Mouse (Mus musculus) embryonic facial prominence, embryonic 10.5 days (tissue): ENCODE data around the gene Add3. TPM values are rescaled to one million over a fixed set of nuclear protein-coding genes. Genes with fewer than 3 reads are reported as not detected.

Experiments used
- DNase-seq: peaks from one replicate; pipeline ENCODE4 v3.0.0-alpha.2; 2017; ENCODE audit warnings: low spot score
- H3K27ac ChIP-seq: fragments of 300-500 bp; sonication (generic); replicated peaks from 2 replicates; pipeline ENCODE4 v1.5.1; 2016; ENCODE audit warnings: mild to moderate bottlenecking
- H3K27me3 ChIP-seq: fragments of 300-500 bp; sonication (generic); replicated peaks from 2 replicates; pipeline ENCODE4 v1.6.1; 2016; ENCODE audit warnings: low read depth, mild to moderate bottlenecking; ENCODE audit not compliant: poor library complexity, severe bottlenecking
- H3K36me3 ChIP-seq: fragments of 300-500 bp; sonication (generic); replicated peaks from 2 replicates; pipeline ENCODE4 v1.6.1; 2016; ENCODE audit warnings: mild to moderate bottlenecking, moderate library complexity
- H3K4me1 ChIP-seq: fragments of 300-500 bp; sonication (generic); 2 replicates; pipeline ENCODE4 v1.6.1; 2016
- H3K4me3 ChIP-seq: fragments of 300-500 bp; sonication (generic); 2 replicates; pipeline ENCODE4 v1.5.1; 2016; ENCODE audit warnings: mild to moderate bottlenecking, moderate library complexity
- H3K9me3 ChIP-seq: fragments of 300-500 bp; sonication (generic); 2 replicates; pipeline ENCODE4 v1.6.1; 2016; ENCODE audit warnings: mild to moderate bottlenecking
- WGBS: fragments of 180-500 bp; shearing (Covaris S2); methylation state at CpG from one replicate; pipeline ENCODE4 v1.1.7; 2016; 5-methylcytosine and 5-hydroxymethylcytosine counted together
- polyA plus RNA-seq: library from polyadenylated mRNA; unstranded; fragments of >200 nt; fragmentation: Nextera tagmentation; extraction: Ambion mirVana; gene quantifications from 2 replicates; pipeline ENCODE4 v1.2.1, GENCODE M21; 2016

The Add3 gene
- polyA plus RNA-seq, 1 experiment from 2014 or later = 67.2 TPM

DNA sequence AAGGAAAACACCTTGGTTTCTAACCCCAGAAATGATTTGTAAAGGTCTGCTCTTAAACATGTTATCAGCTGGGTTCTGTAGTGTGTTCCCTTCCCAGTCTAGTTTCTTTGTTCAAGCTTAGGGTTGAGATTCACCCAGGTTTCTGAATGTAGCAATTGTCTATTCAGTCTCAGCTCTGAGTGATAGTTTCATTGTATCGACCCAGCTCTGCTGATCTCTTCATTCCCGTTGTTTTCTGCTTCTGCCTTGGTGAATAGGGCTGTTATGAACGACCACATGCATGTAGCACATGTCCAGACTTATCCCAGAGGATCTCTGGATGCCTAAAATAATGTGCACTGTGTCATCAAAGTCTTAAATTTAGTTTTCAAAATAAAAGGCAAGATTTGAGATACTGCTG lies 19.8 kb upstream of the Add3 start:
- Histone ChIP-seq H3K4me1 (peaks cover 3% of the 10 kb centered on the region; the same call in 1 of the 2 replicates), H3K9me3 (peaks cover 4% of the 10 kb centered on the region; the same call in 1 of the 2 replicates), H3K36me3 (no peaks in the 10 kb centered on the region), H3K27ac (no peak overlapping the region), H3K4me3 (no peak overlapping the region), H3K27me3 (no peaks in the 10 kb centered on the region)
- 66% methylated on average over 3 of the region's 3 CpGs for WGBS
- DNase-seq = no peak

DNA sequence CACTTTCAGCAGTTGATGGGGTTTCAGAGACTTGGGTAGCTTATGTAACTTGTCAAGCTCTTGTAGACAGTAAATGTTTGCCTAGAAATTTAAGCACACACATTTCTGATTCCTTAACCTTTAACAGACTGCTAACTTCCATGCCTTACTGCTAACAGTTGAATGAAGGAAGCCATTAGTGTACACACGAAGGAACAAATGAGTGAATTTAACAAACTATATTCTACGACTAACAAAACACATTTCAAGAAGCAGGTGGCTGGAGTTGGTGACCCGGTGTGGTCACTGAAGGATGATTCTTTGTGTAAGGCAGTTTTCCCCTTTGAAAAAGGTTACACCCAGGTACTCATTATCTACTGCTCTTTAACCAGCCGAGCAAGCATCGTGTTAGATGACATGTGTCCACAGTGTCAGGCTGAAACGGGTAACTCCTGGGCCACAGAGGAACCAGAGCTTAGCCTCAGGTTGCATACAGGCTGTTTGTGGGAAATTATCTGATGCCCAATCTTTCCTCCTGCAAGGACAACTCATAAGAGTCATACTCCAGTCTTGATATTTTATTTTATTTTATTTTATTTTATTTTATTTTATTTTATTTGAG lies 17.5 kb upstream of the Add3 start:
- 80% methylated on average over 6 of the region's 6 CpGs for WGBS
- DNase-seq = no peak

DNA sequence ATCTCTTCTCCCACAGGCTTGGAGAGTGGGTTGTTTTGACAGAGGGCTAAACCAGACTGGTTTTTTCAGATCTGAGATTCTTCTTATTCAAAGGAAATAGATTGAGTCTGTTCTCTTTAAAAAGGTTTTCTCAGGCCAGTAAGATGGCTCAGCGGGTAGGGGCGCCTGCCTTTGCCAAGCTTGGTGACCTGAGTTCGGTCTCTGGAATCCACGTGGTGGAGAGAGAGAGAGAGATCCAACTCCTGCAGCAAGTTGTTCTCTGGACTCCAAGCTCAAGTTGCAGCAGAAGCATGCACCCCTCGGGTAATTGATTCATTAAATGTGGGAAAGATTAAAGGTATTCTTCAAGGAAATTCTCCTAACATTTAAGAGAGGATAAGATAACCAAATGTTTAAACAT lies 16.9 kb upstream of the Add3 start:
- H3K4me3 ChIP-seq = no peak overlapping the region
- peaks cover 12% of the 10 kb centered on the region for H3K4me1 ChIP-seq
- no peaks in the 10 kb centered on the region for H3K9me3 ChIP-seq
- H3K27me3 ChIP-seq = no peaks in the 10 kb centered on the region
- no peak overlapping the region for H3K27ac ChIP-seq
- H3K36me3 ChIP-seq = no peaks in the 10 kb centered on the region
- no peak for DNase-seq
- 43% methylated on average over 5 of the region's 5 CpGs for WGBS

More for the DNA sequence above, 17.5 kb upstream of the Add3 start:
- no peak overlapping the region for H3K4me3 ChIP-seq
- no peak overlapping the region for H3K27ac ChIP-seq
- H3K4me1 ChIP-seq = peaks cover 8% of the 10 kb centered on the region
- H3K9me3 ChIP-seq = no peaks in the 10 kb centered on the region
- no peaks in the 10 kb centered on the region for H3K27me3 ChIP-seq
- no peaks in the 10 kb centered on the region for H3K36me3 ChIP-seq

DNA sequence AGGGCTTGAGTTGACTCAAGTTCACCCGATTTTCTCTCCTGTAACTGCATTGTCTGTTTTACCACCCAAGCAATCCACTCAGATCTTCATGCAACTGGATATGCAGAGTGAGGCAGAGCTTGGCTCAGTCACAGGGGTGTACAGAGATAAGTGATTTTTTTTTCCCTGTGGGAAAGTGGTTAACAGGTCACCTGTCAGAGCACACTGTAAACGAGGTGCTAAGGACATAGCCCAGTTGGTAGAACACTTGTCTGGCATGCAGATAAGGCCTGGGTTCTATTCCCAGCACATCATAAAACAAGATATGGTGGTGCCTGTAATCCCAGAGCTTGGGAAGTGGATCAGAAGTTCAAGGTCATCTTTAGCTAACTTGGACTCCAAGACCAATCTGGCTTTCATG lies 14.6 kb upstream of the Add3 start:
- Histone ChIP-seq H3K4me1 (peaks cover 18% of the 10 kb centered on the region), H3K36me3 (no peaks in the 10 kb centered on the region), H3K27me3 (no peaks in the 10 kb centered on the region), H3K27ac (no peak overlapping the region), H3K9me3 (no peaks in the 10 kb centered on the region), H3K4me3 (no peak overlapping the region)
- DNase-seq = no peak
- WGBS = 87% methylated on average over 2 of the region's 2 CpGs

DNA sequence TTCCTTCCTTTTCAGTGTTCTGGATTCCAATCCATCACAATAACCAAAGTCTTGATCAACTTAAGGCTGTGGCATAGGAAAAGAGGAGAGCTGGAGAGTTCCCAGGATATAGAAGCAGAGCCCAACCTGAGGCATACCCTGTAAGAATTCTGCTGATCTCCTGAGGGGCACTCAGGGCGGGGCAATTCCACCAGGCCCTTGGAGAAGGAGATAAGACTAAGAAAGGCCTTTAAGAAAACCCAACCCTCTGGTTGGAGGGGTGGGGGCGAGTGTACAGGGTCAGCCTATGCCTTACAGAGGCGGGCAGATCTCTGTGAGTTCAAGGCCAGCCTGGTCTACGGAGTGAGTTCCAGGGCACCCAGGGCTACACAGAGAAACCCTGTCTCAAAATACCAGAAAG lies 13.7 kb upstream of the Add3 start:
- no peaks in the 10 kb centered on the region for H3K27me3 ChIP-seq
- H3K4me3 ChIP-seq = no peak overlapping the region
- no peaks in the 10 kb centered on the region for H3K9me3 ChIP-seq
- 91% methylated on average over 4 of the region's 4 CpGs for WGBS
- DNase-seq = no peak
- H3K36me3 ChIP-seq = no peaks in the 10 kb centered on the region
- no peak overlapping the region for H3K27ac ChIP-seq
- H3K4me1 ChIP-seq = peaks cover 18% of the 10 kb centered on the region

DNA sequence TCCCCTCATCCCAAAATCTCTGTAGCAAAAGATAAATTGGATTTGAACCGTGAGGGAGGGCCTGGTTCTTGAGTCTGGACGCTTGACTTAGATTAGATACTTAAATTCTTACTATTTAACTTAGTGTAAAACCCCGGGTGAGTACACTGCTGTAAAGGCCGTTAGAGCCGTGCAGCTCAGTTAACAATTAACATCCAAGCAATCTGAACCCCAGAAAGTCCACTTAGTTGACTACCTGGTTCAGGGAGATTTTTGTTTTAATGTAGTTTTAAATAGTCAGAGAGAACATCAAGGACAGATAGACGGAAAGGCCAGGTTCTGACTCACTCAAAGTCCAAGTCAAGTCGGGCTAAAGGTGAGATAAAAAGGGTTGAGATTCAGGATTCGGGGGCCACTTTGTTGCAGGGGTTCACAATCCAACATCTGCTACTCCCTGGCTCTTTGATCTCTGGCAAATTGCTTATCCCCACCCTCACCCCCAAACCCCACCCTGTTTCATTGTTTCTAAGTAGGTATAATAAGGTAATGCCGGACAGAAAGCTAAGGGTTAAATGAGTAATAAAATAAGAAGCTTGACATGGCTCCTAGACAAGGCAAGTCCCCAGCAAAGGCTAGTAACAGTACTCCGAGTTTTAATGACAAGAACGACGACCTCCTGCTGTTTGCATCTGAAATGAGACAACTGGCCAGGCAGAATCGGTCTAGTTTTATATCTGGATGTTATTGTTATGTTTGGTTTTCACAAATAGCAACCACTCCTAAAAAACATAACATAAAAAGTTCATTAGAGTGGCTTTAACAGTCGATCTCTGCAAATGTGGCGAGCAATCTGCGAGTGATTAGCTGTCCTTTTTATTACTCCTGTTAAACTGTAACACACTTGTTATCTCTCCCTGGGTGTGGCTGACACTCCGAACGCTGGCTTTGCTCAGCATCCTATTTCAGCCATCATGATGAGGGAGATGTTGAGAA lies 12.6 kb upstream of the Add3 start:
- H3K27me3 ChIP-seq = no peaks in the 10 kb centered on the region
- H3K4me3 ChIP-seq = no peak overlapping the region
- DNase-seq = no peak
- 66% methylated on average over 18 of the region's 18 CpGs for WGBS
- no peak overlapping the region for H3K27ac ChIP-seq
- H3K36me3 ChIP-seq = no peaks in the 10 kb centered on the region
- peaks cover 18% of the 10 kb centered on the region for H3K4me1 ChIP-seq
- no peaks in the 10 kb centered on the region for H3K9me3 ChIP-seq

DNA sequence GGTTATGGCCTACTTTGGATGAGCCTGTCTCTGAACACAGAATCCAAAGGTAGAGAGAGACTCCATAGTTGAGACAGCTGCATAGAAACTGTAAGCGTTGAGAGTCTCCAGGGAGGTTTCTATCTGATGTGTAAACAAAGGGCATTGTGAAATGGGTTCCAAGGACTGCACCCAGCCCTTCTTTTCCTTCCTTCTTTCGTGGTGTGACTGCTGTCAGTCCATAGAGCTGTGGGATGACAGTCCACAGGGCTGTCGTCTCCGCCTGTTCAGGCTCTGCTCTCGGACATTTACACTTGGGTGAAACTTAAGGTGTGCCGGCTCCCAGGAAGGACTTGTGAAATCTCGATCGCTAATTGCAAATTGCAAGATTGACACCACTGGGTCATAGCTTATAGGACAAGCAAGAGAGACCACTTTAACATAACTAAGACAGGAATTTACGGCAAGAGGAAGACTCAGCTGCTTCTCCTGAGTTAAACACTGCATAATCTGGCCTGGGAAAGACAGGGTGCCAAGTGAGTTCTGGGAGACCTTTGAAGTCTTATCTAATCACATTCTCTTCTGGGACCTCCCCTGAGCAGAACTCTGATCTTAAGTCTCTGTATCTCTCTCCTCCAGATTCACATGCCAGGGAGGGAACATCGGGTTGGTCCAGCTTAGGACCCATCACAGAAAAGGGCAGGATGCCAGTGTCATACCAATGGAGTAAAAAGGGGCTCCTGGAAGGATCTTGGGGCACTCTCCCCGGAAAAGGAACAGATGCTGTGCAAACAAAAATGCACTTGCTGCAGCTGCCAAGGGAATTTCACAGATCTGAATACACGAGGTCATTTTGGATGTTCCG lies 11.5 kb upstream of the Add3 start:
- H3K27me3 ChIP-seq = no peaks in the 10 kb centered on the region
- H3K4me3 ChIP-seq = no peak overlapping the region
- DNase-seq = no peak
- H3K9me3 ChIP-seq = no peaks in the 10 kb centered on the region
- H3K27ac ChIP-seq = no peak overlapping the region
- no peaks in the 10 kb centered on the region for H3K36me3 ChIP-seq
- peaks cover 20% of the 10 kb centered on the region for H3K4me1 ChIP-seq
- 60% methylated on average over 13 of the region's 13 CpGs for WGBS

DNA sequence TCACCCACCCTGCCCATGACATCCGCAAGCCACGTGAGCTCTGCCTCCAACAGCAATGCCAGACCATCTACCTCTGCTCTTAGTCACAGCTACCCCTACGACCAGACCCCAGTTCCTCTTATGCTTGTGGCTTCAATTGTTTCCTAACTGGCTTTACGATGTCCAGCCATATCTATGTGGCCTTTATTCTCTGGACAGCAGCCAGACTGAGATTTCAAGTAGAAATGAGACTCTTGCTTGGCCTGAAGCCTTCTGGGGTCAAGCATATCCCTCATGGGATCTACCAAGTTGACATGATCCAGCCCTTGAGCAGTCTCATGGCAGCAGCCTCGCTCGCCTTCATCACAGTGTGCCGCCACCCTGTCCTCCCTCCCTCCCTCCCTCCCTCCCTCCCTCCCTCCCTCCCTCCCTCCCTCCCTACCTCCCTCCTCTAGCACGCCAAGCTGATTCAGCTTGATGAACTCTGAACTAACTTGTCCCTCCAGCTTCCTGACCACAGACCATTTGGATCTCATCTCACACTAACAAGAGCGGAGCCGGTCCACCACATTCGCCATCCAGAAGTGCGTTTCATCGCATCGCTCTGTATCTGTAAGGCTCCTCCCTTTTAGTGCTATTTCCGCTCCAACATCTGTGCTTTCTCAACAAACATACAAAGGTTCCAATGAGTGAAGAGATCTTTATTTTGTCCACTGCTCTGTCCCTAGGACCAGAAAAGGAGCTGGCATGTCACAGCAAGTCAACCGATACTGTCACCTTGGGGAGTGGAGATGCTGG lies 9.7 kb upstream of the Add3 start:
- H3K27me3 ChIP-seq = no peaks in the 10 kb centered on the region
- no peaks in the 10 kb centered on the region for H3K9me3 ChIP-seq
- no peaks in the 10 kb centered on the region for H3K36me3 ChIP-seq
- H3K27ac ChIP-seq = no peak overlapping the region
- 89% methylated on average over 16 of the region's 16 CpGs for WGBS
- H3K4me3 ChIP-seq = no peak overlapping the region
- H3K4me1 ChIP-seq = peaks cover 20% of the 10 kb centered on the region
- DNase-seq = no peak

DNA sequence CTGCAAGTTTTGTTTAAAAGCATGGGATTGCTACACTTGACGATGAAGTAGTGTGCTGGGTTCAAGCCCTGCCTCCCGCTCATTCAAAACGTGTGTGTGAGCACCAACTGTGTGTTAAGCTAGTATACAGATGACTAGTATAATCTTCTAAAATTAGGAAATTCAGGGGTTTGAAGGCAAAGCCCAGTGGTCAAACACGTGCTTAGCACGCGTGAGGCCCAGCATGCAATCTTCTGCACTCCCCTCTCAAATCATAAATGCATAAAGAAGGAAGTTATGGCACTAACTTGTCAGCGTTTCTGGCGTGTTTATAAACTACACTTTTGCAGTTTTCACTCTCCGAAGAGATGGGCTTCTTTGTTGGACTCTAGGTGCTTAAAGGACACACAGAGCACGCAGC lies 7.8 kb upstream of the Add3 start:
- 89% methylated on average over 10 of the region's 10 CpGs for WGBS
- H3K27me3 ChIP-seq = no peaks in the 10 kb centered on the region
- H3K4me1 ChIP-seq = peaks cover 35% of the 10 kb centered on the region
- no peak overlapping the region for H3K27ac ChIP-seq
- no peak for DNase-seq
- no peaks in the 10 kb centered on the region for H3K9me3 ChIP-seq
- H3K36me3 ChIP-seq = no peaks in the 10 kb centered on the region
- no peak overlapping the region for H3K4me3 ChIP-seq

DNA sequence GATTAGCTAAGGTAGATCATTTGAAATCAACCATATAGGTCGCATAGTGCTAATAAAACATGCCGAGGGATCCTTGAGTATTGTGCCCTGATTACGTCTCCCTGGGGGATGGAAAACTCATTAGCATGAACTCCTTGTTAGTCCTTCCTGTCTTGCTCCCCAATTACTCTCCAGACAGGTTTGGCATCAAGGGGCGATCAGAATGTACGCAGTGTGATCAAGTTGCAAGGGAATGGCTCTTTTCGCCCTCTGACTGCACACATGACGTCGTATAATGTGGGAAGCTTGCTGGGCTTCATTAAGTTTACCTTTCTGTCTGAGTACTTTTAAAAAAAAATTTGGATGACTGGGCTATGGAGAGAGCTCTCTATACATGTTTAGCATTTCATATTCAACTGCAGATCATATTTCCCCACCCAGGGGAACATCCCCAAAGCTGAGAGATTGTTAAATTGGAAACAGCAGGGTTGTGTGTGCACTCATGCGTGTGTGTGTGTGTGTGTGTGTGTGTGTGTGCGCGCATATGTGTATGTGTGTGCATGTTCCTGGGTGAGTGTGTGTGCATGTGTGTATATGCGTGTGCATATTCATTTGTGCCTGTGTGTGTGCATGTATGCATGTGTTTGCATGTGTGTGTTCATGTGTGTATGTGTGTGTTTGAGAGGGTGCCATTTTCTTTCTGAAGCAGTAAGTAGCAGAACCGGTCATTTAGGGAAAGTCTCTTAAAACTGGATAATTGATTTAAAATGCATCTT lies 3.7 kb upstream of the Add3 start:
- H3K27ac ChIP-seq = no peak overlapping the region
- H3K36me3 ChIP-seq = no peaks in the 10 kb centered on the region
- H3K27me3 ChIP-seq = peaks cover 14% of the 10 kb centered on the region
- no peak for DNase-seq
- H3K4me3 ChIP-seq = no peak overlapping the region
- 64% methylated on average over 13 of the region's 13 CpGs for WGBS
- H3K9me3 ChIP-seq = no peaks in the 10 kb centered on the region
- H3K4me1 ChIP-seq = peaks cover 50% of the 10 kb centered on the region

DNA sequence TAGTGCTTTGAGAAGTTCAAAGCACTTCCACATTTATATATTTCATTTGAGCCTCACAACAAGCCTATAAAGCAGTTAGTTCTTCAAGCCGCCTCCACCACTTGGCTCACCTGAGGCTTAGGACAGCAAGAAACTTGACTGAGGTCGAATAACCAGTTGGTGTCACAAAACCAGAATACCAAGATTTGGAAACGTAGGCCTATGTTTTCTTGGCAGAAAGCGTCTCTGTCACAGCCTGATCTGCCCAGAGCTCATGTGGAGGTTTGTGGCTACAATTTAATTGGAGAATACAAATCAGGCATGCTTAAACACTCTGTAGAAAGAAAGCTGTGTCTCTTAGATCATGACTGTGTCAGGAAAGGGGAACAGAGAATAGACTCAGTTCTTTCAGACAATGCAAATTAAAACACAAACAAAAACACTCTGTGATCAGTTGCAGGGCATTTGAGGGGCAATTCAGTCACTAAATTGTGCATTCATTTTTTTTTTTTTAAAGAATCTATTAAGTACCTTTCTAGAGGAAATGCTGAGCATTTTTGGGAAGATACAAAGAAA lies 3.0 kb upstream of the Add3 start:
- no peak for DNase-seq
- 54% methylated on average over 4 of the region's 4 CpGs for WGBS
- H3K36me3 ChIP-seq = no peaks in the 10 kb centered on the region
- H3K9me3 ChIP-seq = no peaks in the 10 kb centered on the region
- H3K27me3 ChIP-seq = peaks cover 15% of the 10 kb centered on the region
- no peak overlapping the region for H3K27ac ChIP-seq
- peaks cover 56% of the 10 kb centered on the region for H3K4me1 ChIP-seq
- H3K4me3 ChIP-seq = no peak overlapping the region
